In the genomic region with DNA sequence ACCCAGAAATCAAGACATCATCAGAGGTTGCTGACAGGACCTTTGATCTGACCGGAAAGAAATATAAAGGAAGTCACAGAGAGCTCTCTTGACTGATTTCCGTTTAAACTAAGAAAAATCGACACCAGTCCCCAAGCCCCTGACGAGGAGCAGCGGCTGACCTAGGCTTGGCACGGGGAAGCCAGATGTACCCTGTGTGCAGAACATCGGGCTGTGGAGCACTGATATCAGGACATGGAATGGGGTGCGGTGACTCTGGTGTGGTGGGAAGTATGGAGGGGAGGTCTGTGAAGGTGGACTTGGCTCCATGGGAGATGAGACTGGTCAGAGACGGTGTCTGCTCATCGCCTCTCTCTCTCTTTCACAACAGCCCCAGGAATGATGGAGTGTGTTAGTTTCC, we compare ENCODE assay signal across 14 mouse cellular contexts.
"Had no signal": no experiment of that assay in that cellular context is flagged by ENCODE, and none has a peak within 500 bp of the region (broad histone marks: within the 10 kb centered on the region; RNA-seq: fewer than 3 reads in every experiment).

No protein-coding gene starts in this region.

- H3K36me3 ChIP-seq: liver, embryonic 13.5 days; liver, embryonic 15.5 days; midbrain, embryonic 13.5 days; midbrain, embryonic 15.5 days; neural tube, embryonic 12.5 days had no signal

- DNase-seq: liver, embryonic 13.5 days; liver, postnatal 0 days; lung, postnatal 10 days; lung, postnatal 36 days; right cerebral cortex, postnatal 14 days; thymus, adult 2 months; thymus, postnatal 25 days; thymus, postnatal 4 days had no signal

- H3K4me2 ChIP-seq: liver, embryonic 11.5 days; liver, embryonic 13.5 days; liver, embryonic 15.5 days; midbrain, embryonic 13.5 days; midbrain, embryonic 15.5 days; neural tube, embryonic 12.5 days had no signal

- H3K9ac ChIP-seq: liver, embryonic 13.5 days; liver, embryonic 15.5 days; liver, postnatal 0 days; midbrain, embryonic 13.5 days; midbrain, embryonic 15.5 days; neural tube, embryonic 12.5 days had no signal

- H3K27ac ChIP-seq: liver, embryonic 13.5 days; liver, embryonic 15.5 days; macrophage; midbrain, embryonic 13.5 days; midbrain, embryonic 15.5 days; neural tube, embryonic 12.5 days had no signal

- ATAC-seq: liver, postnatal 0 days; midbrain, embryonic 13.5 days; midbrain, embryonic 15.5 days had no signal

- H3K27me3 ChIP-seq: liver, embryonic 13.5 days; liver, embryonic 15.5 days; midbrain, embryonic 13.5 days; midbrain, embryonic 15.5 days; neural tube, embryonic 12.5 days had no signal

- H3K9me3 ChIP-seq: liver, embryonic 13.5 days; liver, embryonic 15.5 days; midbrain, embryonic 13.5 days; midbrain, embryonic 15.5 days; neural tube, embryonic 12.5 days had no signal

- H3K4me3 ChIP-seq: liver, embryonic 13.5 days; liver, embryonic 15.5 days; midbrain, embryonic 13.5 days; midbrain, embryonic 15.5 days; neural tube, embryonic 12.5 days had no signal

- H3K4me1 ChIP-seq: liver, embryonic 13.5 days; liver, embryonic 15.5 days; midbrain, embryonic 13.5 days; midbrain, embryonic 15.5 days; neural tube, embryonic 12.5 days had no signal
